Mouse (Mus musculus) forebrain, embryonic 13.5 days (tissue): ENCODE data around the gene Sys1. TPM values are rescaled to one million over a fixed set of nuclear protein-coding genes. Genes with fewer than 3 reads are reported as not detected.

Source experiments
- ATAC-seq: fragments of 200-750 bp; cut with Nextera tagmentation; 2 replicates; pipeline ENCODE4 v1.8.0; 2017
- H3K27ac ChIP-seq: fragments of 300-500 bp; sonication (generic); 2 replicates; pipeline ENCODE4 v1.5.1; 2015; ENCODE audit warnings: inconsistent platforms, mild to moderate bottlenecking, moderate library complexity
- H3K27me3 ChIP-seq: fragments of 300-500 bp; sonication (generic); 2 replicates; pipeline ENCODE4 v1.6.1; 2015; ENCODE audit warnings: mild to moderate bottlenecking, inconsistent platforms
- H3K36me3 ChIP-seq: fragments of 300-500 bp; sonication (generic); 2 replicates; pipeline ENCODE4 v1.6.1; 2015; ENCODE audit warnings: mild to moderate bottlenecking, inconsistent platforms; ENCODE audit not compliant: poor library complexity, severe bottlenecking
- H3K4me1 ChIP-seq: fragments of 300-500 bp; sonication (generic); 2 replicates; pipeline ENCODE4 v1.6.1; 2015; ENCODE audit warnings: inconsistent platforms
- H3K4me2 ChIP-seq: fragments of 300-500 bp; sonication (generic); 2 replicates; pipeline ENCODE4 v1.6.1; 2015; ENCODE audit warnings: inconsistent platforms, mild to moderate bottlenecking, moderate library complexity
- H3K4me3 ChIP-seq: fragments of 300-500 bp; sonication (generic); 2 replicates; pipeline ENCODE4 v1.5.1; 2015; ENCODE audit warnings: mild to moderate bottlenecking, inconsistent platforms
- H3K9ac ChIP-seq: fragments of 300-500 bp; sonication (generic); 2 replicates; pipeline ENCODE4 v1.6.1; 2015; ENCODE audit warnings: mild to moderate bottlenecking, inconsistent platforms
- H3K9me3 ChIP-seq: fragments of 300-500 bp; sonication (generic); replicated peaks from 2 replicates; pipeline ENCODE4 v1.6.1; 2016; ENCODE audit warnings: inconsistent platforms
- WGBS: fragments of 180-500 bp; shearing (Covaris S2); methylation state at CpG from one replicate; pipeline ENCODE4 v1.1.7; 2015; 5-methylcytosine and 5-hydroxymethylcytosine counted together
- polyA plus RNA-seq: library from polyadenylated mRNA; unstranded; fragments of >200 nt; fragmentation: Nextera tagmentation; extraction: Ambion mirVana; gene quantifications from 2 replicates; pipeline ENCODE4 v1.2.1, GENCODE M21; 2015

Gene Sys1
- polyA plus RNA-seq, 1 experiment from 2014 or later: 71.8 TPM

DNA sequence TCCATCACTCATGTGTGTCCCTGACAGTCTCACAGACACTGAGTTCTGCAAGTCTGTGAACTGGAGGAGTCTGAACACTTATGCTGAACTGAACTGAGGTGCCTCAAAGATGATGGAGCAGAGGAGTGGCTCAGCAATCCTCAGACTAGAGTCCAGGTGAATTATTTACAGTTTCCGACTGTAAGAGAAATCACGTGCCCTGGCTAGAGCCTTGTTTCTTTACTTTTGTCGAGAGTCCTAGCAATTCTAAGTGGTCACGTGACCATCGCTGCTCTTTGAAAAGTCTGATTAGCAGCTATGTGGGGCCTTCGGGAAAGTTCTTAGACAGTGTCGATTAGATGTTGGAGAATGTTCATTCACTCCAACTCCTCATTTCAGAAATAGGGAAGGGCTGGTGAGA lies 1.2 kb downstream of the Sys1 start:
- peaks cover 2% of the 10 kb centered on the region; the same call in 1 of the 2 replicates for H3K36me3 ChIP-seq
- no peak overlapping the region for H3K4me3 ChIP-seq
- WGBS: 64% methylated on average over 7 of the region's 7 CpGs
- H3K27ac ChIP-seq: no peak overlapping the region
- H3K9me3 ChIP-seq: no peaks in the 10 kb centered on the region
- ATAC-seq: no peak
- no peak overlapping the region for H3K4me2 ChIP-seq
- peaks cover 21% of the 10 kb centered on the region for H3K4me1 ChIP-seq
- H3K9ac ChIP-seq: no peak overlapping the region
- 0 out of 2 replicates have a peak, but pooled peaks cover 2% of the 10 kb centered on the region for H3K27me3 ChIP-seq

DNA sequence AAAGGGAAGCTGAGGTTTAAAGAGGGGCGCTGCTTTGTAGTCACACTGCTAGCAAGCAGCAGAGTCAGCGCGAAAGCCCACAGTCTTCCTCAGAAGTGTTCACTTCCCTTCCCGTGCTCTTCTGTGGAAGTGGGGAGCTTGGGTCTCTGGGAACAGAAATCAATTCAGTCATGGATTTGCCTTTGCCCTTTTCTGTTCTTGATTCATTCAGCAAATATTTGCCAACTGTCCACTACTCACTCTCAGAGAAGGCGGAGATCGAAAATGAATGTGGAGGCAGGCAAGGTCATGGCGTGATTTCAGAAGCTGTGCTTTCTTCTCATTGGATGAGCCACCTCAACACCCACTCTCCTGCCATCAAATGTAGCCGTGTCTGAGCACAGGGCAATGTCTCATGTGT lies 1.8 kb downstream of the Sys1 start:
- Histone ChIP-seq H3K36me3 (peaks cover 8% of the 10 kb centered on the region; the same call in 1 of the 2 replicates), H3K4me3 (no peak overlapping the region), H3K4me1 (peaks cover 21% of the 10 kb centered on the region), H3K9ac (no peak overlapping the region), H3K9me3 (no peaks in the 10 kb centered on the region), H3K27ac (no peak overlapping the region), H3K4me2 (no peak overlapping the region), H3K27me3 (no peaks in the 10 kb centered on the region)
- 89% methylated on average over 8 of the region's 8 CpGs for WGBS
- ATAC-seq: no peak

DNA sequence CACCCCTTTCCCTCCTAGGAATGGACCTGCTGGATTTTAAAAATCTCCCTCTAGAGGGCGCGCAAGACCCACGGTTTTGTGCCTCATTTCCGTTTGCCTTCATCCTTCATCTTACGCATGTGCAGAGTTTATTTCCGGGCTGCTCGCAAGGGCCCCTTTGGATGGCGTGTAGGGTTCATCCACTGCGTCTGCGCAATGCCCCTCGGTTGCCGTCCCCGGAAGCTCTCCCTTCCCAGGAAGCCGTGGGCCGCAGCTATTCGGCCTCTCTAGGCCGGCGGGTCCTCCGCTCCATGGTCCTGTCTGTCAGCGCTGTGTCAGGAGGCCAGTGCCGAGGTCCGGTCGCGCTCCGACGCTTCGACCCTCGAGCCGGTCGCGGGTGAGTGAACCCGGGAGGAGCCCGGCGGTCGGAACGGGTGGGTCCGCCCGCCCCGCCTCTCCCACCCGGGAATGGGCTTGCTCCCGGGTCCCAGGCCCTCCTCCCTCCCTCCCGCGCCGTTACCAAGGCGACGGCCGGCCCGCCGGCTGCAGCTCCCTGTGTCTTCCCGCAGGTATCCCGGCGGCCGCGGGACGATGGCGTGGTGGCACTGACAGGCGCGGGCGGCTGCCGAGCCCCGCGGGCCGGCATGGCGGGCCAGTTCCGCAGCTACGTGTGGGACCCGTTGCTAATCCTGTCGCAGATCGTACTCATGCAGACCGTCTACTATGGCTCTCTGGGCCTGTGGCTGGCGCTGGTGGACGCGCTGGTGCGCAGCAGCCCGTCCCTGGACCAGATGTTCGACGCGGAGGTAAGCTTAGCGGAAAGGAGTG lies 4.2 kb downstream of the Sys1 start, which contains the start of gene Gm20458:
TSS of gene Gm20458 (plus strand) at position 223 of the 807 bp plus-strand sequence.
- H3K9me3 ChIP-seq: no peaks in the 10 kb centered on the region
- ATAC-seq: peak; percentile 99
- H3K4me1 ChIP-seq: peaks cover 21% of the 10 kb centered on the region
- H3K4me2 ChIP-seq: peak within 1 kb of the TSS; percentile 75
- H3K9ac ChIP-seq: peak within 1 kb of the TSS; percentile 85
- H3K27ac ChIP-seq: peak within 1 kb of the TSS; percentile 87
- H3K36me3 ChIP-seq: peaks cover 30% of the 10 kb centered on the region
- no peaks in the 10 kb centered on the region for H3K27me3 ChIP-seq
- WGBS: under 1% methylated on average over 69 of the region's 79 CpGs
- H3K4me3 ChIP-seq: peak within 1 kb of the TSS; percentile 88

DNA sequence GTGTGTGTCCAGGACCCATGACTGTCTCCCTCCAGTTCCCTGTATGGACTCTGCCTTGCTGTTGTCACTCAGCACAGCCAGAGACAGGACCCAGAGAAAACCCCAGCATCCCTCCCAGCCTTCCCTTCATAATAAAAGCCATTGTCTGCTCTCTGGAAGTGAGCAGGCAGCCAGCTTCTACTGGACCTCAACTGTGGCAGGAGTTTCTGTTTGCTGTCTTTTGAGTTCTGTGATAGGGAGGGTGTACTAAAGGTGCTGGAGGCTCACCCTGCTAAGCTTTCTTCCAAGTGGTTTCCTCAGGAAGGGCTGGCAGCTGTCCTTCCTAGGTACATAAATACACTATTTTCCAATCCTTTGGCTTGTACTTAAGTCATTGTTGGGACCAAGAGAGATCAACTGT lies 8.4 kb downstream of the Sys1 start:
- Histone ChIP-seq H3K9me3 (no peaks in the 10 kb centered on the region), H3K27ac (no peak overlapping the region), H3K4me3 (no peak overlapping the region), H3K4me2 (no peak overlapping the region), H3K9ac (no peak overlapping the region), H3K36me3 (peaks cover 61% of the 10 kb centered on the region), H3K27me3 (no peaks in the 10 kb centered on the region), H3K4me1 (peaks cover 13% of the 10 kb centered on the region)
- no peak for ATAC-seq

DNA sequence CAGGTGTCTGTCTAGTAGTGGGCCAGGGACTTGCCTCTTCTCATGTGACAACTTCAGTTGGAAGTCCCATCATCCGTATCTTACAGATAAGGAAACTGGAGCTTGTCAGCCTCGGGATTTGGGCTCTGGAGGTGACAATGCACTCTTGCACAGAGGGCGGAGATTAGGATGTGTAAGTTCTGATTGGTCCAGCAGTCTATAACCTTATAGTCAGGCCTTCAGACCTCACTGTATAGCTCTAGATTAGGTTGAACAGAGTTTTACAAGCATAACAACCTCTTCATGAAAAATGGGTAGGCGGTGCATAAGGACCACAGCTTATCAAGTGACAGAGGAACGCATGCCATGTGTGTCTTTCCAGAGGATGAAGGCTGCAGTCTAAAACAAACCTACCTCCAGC lies 10.0 kb downstream of the Sys1 start:
- no peak overlapping the region for H3K4me3 ChIP-seq
- H3K4me2 ChIP-seq: no peak overlapping the region
- no peak overlapping the region for H3K9ac ChIP-seq
- H3K27ac ChIP-seq: no peak overlapping the region
- H3K4me1 ChIP-seq: peaks cover 10% of the 10 kb centered on the region
- no peaks in the 10 kb centered on the region for H3K27me3 ChIP-seq
- WGBS: 86% methylated on average over 5 of the region's 5 CpGs
- ATAC-seq: no peak
- H3K9me3 ChIP-seq: no peaks in the 10 kb centered on the region
- peaks cover 61% of the 10 kb centered on the region for H3K36me3 ChIP-seq

DNA sequence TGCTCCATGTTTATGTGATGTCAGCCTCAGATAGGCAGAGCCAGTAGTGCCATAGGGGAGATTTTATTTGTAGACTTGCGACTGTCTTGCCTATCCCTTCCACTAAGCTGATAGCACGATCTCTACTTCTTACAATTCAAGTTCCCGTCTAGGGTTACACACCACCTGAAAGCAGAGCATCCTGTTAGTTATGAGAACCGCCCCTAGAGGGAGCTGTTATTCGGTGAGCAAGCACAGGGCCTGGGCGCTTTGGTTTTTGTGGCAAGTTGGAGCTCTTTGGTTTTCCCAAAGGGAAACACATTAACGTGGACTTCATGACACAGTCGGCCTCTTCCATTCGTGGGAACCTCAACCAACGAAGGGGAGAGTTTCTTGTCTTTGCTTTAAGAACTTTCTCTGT lies 13.5 kb downstream of the Sys1 start:
- Histone ChIP-seq H3K36me3 (peaks cover 55% of the 10 kb centered on the region), H3K27me3 (no peaks in the 10 kb centered on the region), H3K4me1 (no peaks in the 10 kb centered on the region), H3K9me3 (no peaks in the 10 kb centered on the region), H3K4me3 (no peak overlapping the region), H3K4me2 (no peak overlapping the region), H3K27ac (no peak overlapping the region), H3K9ac (no peak overlapping the region)
- WGBS: 28% methylated on average over 10 of the region's 10 CpGs
- ATAC-seq: no peak

DNA sequence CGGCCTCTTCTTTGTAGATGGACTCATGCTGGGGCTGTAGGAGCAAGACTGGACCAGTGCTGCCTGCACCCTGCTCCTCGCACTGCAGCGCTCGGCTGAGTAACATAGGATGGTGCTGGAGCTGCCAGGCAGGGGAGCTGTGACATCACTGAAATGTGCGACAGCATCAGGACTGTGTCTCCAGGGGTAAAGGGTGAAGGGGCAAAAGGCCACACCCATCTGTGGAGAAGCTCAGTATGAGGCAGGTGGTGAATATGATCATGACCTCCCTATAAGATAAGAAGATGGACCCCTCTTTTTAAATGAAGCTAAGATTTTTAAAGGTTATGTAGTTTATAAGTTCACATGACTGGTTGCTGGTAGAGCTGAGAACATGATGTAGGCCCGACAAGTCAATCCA lies 16.9 kb downstream of the Sys1 start, which contains the start of gene Trp53tg5:
TSS of gene Trp53tg5 (minus strand) at position 101 of the 400 bp plus-strand sequence.
- no peaks in the 10 kb centered on the region for H3K4me1 ChIP-seq
- H3K27me3 ChIP-seq: no peaks in the 10 kb centered on the region
- no peak for ATAC-seq
- H3K27ac ChIP-seq: no peak within 1 kb of the TSS
- peaks cover 48% of the 10 kb centered on the region for H3K36me3 ChIP-seq
- no peak within 1 kb of the TSS for H3K9ac ChIP-seq
- no peak within 1 kb of the TSS for H3K4me2 ChIP-seq
- H3K4me3 ChIP-seq: no peak within 1 kb of the TSS
- no peaks in the 10 kb centered on the region for H3K9me3 ChIP-seq
- WGBS: 88% methylated on average over 6 of the region's 6 CpGs

DNA sequence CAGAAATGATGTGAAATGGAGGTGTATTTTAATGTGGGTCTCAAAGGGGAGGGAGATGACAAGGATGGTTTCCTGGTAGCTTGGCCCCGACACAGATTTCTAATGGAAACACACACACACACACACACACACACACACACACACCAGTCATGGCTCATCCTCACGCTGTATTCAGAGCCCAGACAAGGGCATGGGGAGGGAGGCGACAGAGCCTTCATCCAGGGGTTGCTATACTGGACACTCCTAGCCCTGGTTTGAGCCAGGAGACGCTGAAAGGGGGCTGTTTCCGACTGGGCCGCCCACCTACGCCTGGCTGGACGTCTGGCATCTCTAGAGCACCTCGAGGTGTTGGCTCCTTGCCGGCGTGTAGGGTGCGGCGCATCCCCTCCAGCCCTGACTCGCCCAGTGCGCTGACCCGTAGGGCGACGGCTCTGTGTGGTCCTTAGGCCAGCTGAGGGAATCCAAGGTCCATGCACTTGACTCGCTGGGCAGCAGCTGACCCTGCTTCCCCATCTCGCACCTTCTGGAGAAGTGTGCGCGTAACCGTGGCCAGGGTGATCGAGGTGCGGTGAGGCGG lies 29.0 kb downstream of the Sys1 start, which contains the start of gene Dbndd2:
TSS of gene Dbndd2 (plus strand) at position 426 of the 577 bp plus-strand sequence.
- peak; percentile 53 for ATAC-seq
- peaks cover 7% of the 10 kb centered on the region; the same call in 1 of the 2 replicates for H3K36me3 ChIP-seq
- peak within 1 kb of the TSS; percentile 100 for H3K4me2 ChIP-seq
- no peak within 1 kb of the TSS for H3K27ac ChIP-seq
- 2% methylated on average over 26 of the region's 26 CpGs for WGBS
- H3K9ac ChIP-seq: peak within 1 kb of the TSS; percentile 74
- H3K27me3 ChIP-seq: peaks cover 35% of the 10 kb centered on the region
- H3K9me3 ChIP-seq: no peaks in the 10 kb centered on the region
- H3K4me1 ChIP-seq: peaks cover 17% of the 10 kb centered on the region
- peak within 1 kb of the TSS; percentile 68 for H3K4me3 ChIP-seq

DNA sequence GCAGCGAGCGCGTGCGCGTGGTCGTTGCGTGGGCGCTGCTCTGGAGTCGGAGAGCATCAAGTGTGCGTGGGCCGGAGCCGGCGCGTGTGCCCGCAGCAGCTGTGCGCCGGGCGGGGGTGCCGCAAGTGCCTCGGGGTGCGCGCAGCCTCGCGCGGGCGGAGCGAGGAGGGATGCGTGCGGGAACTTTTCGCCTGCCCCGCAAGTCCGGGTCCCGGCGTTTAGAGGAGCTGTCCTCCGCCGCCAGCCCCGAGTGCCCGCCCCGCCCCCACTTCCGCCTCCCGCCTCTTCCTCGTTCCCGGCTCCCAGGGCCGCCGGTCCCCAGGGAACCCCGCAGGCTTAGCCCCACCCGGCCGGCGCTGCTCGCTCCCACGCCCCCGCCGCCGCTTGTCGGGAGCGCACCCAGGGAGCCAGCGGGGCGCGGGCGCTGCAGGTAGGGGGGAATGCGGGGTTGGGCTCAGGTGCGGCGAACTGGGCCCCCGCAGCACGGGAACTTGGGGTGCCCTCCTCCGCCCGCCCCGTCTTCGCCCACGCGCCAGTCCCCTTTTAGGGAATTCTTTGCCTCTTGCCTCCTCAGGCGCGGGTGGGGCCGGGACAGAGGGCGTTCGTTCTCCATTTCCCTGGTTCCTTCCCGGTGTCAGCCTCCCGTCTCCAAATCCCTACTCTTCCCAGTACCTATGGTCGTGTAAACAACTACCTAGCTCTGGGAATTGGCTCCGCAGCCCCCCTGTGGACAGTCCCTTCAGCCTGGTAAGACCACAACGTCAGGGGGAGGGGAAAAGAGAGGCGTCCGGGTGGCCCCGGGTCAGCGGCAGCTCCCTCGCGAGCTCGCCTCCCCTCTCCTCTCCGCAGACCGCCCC lies 29.7 kb downstream of the Sys1 start:
- Histone ChIP-seq H3K4me2 (peak overlapping the region; percentile 100), H3K4me3 (peak overlapping the region; percentile 68), H3K9me3 (no peaks in the 10 kb centered on the region), H3K27ac (no peak overlapping the region), H3K27me3 (peaks cover 35% of the 10 kb centered on the region), H3K4me1 (peaks cover 17% of the 10 kb centered on the region), H3K9ac (peak overlapping the region; percentile 74), H3K36me3 (peaks cover 7% of the 10 kb centered on the region; the same call in 1 of the 2 replicates)
- peak; percentile 65 for ATAC-seq
- WGBS: under 1% methylated on average over 75 of the region's 90 CpGs

DNA sequence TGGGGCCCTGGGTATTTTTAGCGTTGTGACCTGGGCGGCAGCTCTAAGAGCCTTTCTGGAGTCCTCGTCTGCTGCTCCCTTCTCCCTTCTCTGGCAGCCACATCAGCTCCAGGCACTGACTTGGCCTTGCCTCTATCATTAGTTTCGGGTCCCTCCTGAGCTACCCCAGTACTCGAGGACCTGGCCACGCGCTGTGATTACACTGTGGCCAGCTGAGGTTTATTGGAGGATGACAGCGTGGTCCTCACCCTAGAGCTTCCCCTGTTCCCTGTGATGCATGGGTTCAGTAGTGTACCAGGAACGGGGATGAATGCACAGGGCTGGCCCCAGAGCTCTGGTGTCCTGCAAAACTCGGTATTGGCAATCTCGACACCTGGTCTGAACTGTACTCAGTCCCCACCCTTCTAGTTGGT lies 30.4 kb downstream of the Sys1 start:
- Histone ChIP-seq H3K4me3 (peak overlapping the region; percentile 68), H3K4me1 (peaks cover 17% of the 10 kb centered on the region), H3K36me3 (peaks cover 7% of the 10 kb centered on the region; the same call in 1 of the 2 replicates), H3K27me3 (peaks cover 35% of the 10 kb centered on the region), H3K9ac (peak overlapping the region; percentile 74), H3K9me3 (no peaks in the 10 kb centered on the region), H3K4me2 (peak overlapping the region; percentile 100), H3K27ac (no peak overlapping the region)
- ATAC-seq: no peak
- 12% methylated on average over 11 of the region's 11 CpGs for WGBS

DNA sequence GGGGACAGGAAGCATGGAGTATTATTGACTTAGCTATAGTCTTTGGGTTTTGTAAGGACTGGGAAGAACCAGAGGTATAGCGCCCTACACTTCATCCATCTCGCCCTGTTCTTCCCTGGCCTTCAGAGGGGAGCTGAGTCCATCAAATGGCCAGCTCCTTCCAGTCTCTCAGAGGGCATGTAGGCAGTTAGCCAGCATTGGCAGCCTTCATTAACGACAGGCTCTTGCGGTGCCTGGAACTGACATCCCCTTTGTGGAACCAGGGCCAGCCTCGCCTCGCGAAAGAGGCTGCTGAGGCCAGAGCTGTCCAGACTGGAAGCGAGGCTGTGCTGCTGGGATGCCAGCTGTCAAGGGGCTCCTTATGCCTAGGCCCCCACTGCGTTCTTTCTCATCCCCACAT lies 31.0 kb downstream of the Sys1 start:
- Histone ChIP-seq H3K4me3 (no peak overlapping the region), H3K27ac (no peak overlapping the region), H3K27me3 (peaks cover 35% of the 10 kb centered on the region), H3K9me3 (no peaks in the 10 kb centered on the region), H3K36me3 (peaks cover 7% of the 10 kb centered on the region; the same call in 1 of the 2 replicates), H3K4me2 (0 out of 2 replicates have a peak overlapping the region, but pooled peaks have one; percentile 7), H3K9ac (no peak overlapping the region), H3K4me1 (peaks cover 17% of the 10 kb centered on the region)
- 57% methylated on average over 9 of the region's 9 CpGs for WGBS
- no peak for ATAC-seq
